Mouse (Mus musculus) splenic B cell, adult 2 months (primary cell): ENCODE measurements around the gene Lyve1.
A peak's percentile ranks its signal among the peaks of the same experiment; 100 is the strongest.

Experiments
- DNase-seq: peaks from one replicate; pipeline ENCODE4 v3.0.0-alpha.2; 2011; ENCODE audit warnings: low read depth, low spot score
- H3K27me3 ChIP-seq: 2 replicates; pipeline ENCODE4 v1.6.1; 2012; ENCODE audit warnings: mild to moderate bottlenecking, low read length, moderate library complexity, mixed read lengths; ENCODE audit not compliant: control insufficient read depth, poor library complexity, insufficient read depth, severe bottlenecking
- H3K36me3 ChIP-seq: 2 replicates; pipeline ENCODE4 v1.6.1; 2012; ENCODE audit warnings: mild to moderate bottlenecking, low read length, moderate library complexity, mixed read lengths; ENCODE audit not compliant: control insufficient read depth, poor library complexity, insufficient read depth, severe bottlenecking

Gene Lyve1

DNA sequence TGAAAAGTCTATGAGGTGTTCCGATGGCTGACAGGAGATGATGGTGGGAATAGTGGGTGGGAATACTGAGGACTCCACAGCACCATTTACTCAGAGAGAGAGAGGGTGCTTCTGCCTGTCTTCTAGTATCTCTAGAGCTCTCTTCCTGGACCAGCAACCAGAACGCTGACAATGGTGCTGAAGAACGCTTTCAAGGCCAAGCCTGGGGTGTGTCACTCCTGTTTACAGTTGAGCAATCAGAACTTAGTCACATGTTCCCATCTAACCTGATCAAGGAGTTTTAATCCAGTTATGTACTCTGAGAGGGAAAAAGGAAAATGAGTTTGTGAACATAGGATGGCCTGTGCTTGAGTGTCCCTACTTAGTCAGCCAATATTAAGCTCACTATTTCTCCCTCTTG, 3.0 kb upstream of the Lyve1 start:
- no peak for DNase-seq
- H3K27me3 ChIP-seq, result no peaks in the 10 kb centered on the region
- H3K36me3 ChIP-seq, result no peaks in the 10 kb centered on the region

DNA sequence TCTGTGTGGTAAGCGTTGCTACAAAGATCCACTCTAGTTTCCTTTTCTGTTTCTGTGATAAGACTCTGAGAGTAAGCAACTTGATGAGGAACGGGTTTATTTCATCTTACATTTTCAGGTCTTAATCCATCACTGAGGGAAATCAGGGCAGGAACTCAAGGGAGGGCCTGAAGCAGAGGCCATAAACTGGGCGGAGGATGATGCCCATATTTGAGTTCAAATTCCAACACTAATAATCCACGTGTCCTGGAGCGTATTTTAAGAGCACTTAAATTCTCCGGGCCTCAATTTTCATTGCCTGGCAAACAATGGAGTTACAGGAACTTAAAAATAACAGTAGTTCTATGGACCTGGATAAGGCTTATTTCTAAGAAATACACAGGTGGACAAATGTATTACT, 2.5 kb upstream of the Lyve1 start:
- DNase-seq, result no peak
- H3K27me3 ChIP-seq, result no peaks in the 10 kb centered on the region
- no peaks in the 10 kb centered on the region for H3K36me3 ChIP-seq

DNA sequence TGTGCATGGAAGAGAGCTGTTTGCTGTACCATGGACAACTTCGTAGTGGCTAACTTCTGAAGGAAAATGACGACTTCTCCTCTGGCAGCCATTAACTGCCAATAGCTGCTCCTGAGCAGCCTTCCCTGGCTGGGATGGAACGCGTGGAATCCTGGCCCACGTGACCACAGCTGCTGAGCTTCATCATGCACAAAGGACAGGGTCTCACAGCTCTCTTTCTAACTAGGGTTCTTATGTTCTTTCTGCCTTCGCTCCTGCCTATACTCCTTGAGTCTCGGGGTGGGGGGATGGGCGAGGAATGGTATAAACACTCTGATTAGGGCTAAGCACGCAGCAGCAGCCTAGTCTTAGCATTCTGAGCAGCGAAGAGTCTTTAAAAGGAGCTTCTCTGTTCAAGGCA, 2.0 kb upstream of the Lyve1 start:
- no peak for DNase-seq
- no peaks in the 10 kb centered on the region for H3K36me3 ChIP-seq
- H3K27me3 ChIP-seq, result no peaks in the 10 kb centered on the region

DNA sequence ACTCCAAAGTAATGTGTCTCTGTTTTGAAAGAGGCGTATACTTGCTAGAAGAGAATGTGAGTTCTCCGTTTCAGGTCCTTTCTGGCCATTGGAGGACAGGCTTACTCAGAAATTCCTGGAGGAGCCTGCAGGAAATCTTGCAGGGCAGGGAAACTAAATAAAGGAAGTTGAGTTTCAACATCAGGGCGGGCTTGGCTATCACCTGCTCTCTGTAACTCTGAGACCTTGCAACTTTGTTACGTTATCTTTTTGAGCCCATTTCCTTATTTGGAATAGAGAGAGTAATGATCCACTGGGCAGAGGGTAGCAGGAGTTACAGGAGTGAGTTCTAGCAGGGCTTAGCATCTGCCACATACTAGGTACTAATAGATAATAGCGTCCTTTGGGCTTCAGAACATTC, 2.9 kb downstream of the Lyve1 start:
- DNase-seq, result no peak
- no peaks in the 10 kb centered on the region for H3K36me3 ChIP-seq
- H3K27me3 ChIP-seq, result no peaks in the 10 kb centered on the region

DNA sequence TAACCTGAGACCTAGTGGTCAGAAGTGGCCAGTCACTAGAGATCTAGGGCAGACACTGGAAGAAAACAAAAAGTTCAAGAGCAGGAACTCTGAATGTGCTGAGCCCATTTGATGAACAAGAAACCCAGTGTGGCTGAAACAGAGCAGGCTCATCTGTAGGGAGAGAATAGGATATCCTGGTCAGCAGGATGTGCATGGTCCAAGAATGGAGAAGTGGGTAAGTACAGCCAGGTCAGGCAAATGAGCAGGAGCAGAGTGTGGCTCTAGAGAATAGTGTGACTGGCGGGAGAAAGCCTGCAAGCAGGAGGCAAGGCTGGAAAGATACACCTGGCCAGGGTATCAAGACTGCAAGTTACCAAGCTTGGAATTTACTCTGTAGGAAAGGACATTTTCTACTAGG, 7.4 kb downstream of the Lyve1 start:
- H3K27me3 ChIP-seq, result no peaks in the 10 kb centered on the region
- no peak for DNase-seq
- no peaks in the 10 kb centered on the region; the same call in 1 of the 2 replicates for H3K36me3 ChIP-seq

DNA sequence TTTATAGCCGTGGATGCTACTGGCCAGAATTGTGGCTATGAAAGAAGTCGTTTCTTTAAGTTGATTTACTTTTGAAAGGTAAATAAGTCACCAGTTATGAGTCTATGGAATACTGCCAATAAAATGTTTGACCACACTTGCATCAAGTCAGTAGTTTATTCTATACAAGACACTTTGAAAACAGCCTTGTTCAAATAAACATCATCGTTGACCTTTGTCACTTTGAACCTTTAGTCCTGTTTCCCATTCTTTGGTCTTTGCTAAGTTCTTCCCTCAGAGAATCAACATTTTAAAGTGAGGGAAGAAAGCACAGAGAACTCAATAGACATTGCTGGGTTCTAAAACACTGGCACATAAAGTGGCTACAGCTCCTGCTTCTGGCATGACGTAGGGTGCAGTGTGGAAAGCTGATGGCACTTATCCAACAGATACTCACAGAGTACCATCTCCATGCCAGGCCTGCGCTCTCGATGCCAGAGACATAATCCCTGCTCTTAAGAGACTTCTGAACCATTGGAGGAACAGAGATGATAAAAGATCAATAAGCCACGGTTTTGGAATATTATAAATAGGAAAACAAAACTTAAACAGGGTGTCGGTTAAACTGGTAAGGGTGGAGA, 8.0 kb downstream of the Lyve1 start:
- Histone ChIP-seq H3K36me3 (no peaks in the 10 kb centered on the region; the same call in 1 of the 2 replicates), H3K27me3 (no peaks in the 10 kb centered on the region)
- DNase-seq, result no peak

DNA sequence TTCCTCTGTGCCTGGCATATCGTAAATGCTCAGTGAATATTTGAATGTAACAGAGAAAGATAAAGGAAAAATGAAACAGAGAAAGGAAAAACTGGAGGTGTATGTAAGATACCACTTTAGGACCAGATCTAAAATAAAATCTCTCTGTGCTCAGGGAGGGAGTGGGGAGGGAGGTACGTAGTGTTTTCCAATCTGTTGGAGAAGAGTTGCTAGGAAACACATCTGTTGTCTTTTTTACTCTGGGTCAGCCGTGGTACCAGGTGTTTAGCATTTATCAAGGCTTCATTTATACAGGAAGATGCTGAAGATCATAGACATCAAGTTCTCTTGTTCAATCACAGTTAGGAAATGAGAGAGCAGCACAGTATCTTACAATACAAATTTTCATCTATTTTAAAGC, 8.5 kb downstream of the Lyve1 start:
- H3K36me3 ChIP-seq, result no peaks in the 10 kb centered on the region; the same call in 1 of the 2 replicates
- no peaks in the 10 kb centered on the region for H3K27me3 ChIP-seq
- DNase-seq, result no peak

DNA sequence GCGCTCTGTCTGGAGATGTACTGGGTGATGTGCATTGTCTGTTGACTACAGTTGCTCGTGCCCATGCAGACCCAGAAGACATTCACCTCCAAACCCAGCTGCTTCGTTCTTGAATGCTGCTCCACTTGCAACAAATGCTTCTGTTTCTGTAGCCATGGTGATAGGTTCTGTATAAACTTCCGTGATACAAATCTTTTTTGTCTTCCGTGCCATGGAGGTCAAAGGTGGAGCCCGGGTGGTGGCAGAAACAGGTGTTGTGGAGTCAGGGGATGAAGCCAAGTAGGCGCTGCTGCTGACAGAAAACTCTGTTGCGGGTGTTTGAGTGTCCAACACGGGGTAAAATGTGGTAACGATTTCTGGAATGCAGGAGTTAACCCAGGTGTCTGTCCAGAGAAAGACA, 9.4 kb downstream of the Lyve1 start:
- DNase-seq, result no peak
- H3K27me3 ChIP-seq, result no peaks in the 10 kb centered on the region
- H3K36me3 ChIP-seq, result no peaks in the 10 kb centered on the region; the same call in 1 of the 2 replicates

DNA sequence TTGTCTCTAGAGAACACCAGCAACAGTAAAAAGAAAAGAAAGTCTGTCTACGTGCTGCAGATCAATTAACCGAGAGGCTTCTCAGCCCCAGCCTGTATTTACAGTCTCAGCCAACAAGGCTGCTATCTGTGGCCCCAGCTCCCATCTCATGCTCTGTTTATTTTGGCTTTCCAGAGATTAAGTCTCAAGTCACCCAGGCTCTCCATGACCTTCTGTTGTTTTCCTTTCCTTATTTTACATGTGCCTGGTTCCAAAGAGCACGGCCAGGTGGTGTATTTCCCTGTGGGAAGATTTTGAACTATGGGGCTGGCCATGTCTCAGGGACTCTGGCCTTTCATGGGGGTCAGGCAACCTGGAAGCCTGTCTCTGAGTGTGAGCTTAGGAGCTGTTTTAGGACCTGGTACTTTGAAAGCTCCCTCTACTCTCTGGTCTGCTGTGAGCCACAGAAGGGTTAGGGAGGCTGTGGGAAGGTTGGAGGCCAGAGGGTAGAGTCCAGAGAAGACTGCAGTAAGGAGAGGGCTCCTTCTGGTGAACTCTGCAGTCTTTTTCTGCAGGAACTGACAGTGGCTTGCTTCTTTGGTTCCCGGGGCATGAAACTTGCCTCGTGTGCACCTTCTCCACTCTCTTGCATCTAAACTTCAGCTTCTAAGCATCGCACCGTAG, 11.4 kb downstream of the Lyve1 start:
- Histone ChIP-seq H3K36me3 (no peaks in the 10 kb centered on the region; the same call in 1 of the 2 replicates), H3K27me3 (no peaks in the 10 kb centered on the region)
- no peak for DNase-seq

DNA sequence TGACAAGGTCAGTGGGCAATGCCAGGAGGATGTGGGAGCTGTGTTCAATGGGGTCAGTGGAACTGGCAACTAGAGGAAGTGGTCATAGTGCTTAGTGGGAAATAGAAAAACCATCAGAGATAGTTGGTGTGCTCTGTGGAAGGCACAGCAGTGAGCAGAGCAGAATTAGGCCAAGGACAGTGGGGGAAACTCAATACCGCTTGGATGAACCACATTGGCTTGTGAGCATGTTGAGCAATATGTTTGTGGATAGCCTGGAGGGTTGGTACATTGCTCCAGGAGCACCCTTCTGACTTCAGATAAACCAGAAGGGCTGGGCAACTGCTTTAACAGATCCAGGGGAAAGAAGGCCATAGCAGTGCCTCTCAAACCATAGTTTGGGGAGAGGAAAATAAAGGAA, 14.7 kb downstream of the Lyve1 start:
- Histone ChIP-seq H3K36me3 (no peaks in the 10 kb centered on the region; the same call in 1 of the 2 replicates), H3K27me3 (no peaks in the 10 kb centered on the region)
- no peak for DNase-seq

DNA sequence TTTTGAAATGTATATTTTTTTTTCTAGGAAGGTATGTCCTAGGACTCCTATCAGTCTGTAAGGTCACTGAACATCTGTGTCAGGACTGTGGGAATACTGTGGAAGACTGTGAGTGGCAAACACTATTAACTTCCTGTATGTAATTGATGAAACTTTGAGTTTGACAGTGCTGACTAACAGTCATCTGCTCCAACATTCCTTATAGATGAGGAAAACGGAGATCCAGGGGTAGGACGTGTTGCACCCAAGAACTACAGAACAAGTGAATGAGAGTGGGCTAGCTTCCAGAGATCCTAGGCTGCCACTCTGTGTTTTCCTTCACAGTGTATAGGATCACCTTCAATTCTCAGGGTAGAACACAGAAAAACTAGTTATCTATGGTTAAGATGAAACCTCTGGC, 15.7 kb downstream of the Lyve1 start:
- H3K36me3 ChIP-seq, result no peaks in the 10 kb centered on the region
- H3K27me3 ChIP-seq, result no peaks in the 10 kb centered on the region
- DNase-seq, result no peak

DNA sequence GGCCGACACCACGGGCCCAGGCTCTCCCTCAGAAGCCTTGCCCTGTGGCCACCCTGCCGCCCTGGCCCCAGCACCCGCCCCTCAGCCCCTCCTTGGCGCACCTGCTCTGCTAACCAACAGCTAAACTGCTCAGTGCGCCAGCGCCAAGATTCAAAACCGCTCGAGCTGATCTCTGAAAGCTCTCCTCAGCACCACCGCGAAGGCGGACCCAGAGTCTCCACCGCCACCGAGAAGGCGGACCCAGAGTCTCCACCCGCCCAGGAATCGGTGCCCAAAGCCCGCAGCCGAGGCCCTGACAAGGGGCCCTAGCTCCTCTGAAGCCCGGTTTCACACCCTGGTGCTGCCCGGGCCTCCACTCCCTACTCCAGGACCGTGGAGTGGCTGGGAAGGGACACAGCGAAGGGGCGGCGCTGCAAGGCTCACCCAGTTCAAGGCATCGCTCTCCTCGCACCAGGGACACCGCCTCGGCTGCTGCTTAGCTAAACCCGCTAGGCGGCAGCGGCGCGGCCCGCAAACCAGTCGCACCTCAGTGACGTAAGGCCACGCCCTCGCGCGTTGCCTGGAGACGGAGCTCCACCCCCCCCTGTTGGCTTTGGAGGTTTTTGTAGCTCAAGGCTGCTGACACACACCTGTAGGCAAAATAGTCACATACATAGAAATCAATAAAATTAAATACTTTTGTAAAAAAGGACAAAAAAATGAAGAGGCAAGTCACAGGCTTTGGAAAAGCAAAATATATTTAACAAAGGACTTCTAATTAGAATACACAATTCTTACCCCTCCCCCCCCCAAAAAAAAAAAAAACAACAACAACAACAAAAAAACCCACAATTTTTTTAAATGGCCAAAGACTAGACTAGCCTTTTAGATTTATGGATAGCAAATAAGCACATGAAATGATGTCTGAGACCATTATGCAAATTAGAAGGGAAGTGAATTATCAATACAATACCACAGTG, 18.8 kb downstream of the Lyve1 start, which contains the start of gene Rnf141:
Rnf141 (minus strand) TSS at position 542 of the 959 bp plus-strand sequence.
- Histone ChIP-seq H3K27me3 (no peaks in the 10 kb centered on the region), H3K36me3 (no peaks in the 10 kb centered on the region)
- DNase-seq, result peak; percentile 98

DNA sequence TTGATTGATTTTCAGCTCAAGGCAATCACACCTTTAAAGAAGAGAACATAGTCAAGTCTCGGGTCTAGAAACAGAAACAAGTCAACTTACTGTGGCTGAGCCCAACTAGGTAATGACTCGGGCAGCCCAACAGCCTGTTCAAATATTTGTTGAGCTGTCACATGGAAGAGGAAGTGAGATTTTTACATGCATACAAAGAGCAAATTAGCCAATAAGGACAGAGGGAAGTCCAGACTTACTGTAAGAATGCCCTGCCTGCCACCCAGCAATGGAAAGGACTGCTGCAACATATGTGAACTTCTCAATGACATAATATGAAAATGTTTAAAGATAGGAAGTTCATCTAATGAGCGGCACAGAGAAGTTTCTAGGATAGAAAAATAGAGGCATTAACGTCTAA, 22.7 kb downstream of the Lyve1 start:
- DNase-seq, result peak; percentile 86
- Histone ChIP-seq H3K27me3 (no peaks in the 10 kb centered on the region), H3K36me3 (peaks cover 2% of the 10 kb centered on the region; the same call in 1 of the 2 replicates)

DNA sequence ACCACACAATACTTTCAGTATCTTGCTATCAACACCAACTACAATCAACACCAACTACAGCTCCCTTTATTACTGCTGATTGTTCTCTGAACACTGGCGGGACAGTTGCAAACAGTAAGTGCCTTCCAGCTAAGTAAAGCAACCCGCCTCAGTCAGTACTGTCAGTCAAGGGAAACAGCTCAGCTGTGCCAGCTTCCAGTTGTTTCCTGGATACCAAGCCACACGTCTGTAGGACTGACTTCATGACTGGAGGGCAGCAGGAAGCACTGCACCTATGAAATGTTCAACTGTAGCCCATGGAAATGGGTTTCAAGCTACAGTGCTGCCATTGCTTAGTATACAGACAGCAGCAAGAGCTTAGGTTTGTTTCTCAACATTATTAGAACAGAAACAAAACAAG, 28.5 kb downstream of the Lyve1 start:
- DNase-seq, result no peak
- Histone ChIP-seq H3K27me3 (no peaks in the 10 kb centered on the region), H3K36me3 (peaks cover 9% of the 10 kb centered on the region)

DNA sequence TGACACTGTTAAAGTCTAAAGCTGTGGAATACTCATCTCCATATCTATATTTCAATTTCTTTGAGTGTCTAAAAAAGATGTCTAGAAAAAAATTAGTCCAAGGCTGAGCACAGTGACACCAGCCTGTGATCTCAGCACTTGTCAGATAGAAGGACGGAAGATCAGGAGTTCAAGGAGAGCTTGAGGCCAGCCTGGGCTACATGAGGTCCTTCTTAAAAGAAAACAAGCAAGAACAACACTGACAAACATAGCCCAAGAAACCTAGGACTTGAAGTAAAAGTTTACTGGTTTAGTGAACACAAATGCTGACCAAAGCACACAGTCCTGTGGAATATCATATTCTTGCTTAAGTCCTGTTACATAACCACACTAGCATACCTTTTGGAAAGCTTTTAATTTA, 29.0 kb downstream of the Lyve1 start:
- peaks cover 9% of the 10 kb centered on the region for H3K36me3 ChIP-seq
- no peaks in the 10 kb centered on the region for H3K27me3 ChIP-seq
- no peak for DNase-seq
